Mouse (Mus musculus): Measurements from ENCODE around the gene Fam19a1.

Fam19a1 gene

DNA sequence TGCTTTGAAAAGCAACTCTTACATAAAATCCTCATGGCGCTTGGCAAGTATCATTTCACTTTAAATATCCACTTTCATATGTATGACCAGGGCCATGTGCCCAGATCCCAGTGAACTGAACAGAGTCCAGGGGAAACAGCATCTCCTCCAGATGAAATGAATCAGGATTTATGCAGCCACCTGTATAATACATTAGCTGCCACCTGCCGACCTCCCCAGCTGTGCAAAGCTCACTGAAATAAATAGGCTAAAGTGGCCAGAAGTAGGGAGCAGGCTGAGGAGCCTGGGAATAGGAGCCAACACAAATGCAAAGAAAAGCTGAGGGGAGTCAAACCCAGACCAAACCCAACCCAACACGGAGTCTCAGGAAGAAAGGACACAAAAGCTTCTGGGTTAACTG is 324.9 kb downstream of the Fam19a1 start:
- DNase-seq (ENCODE audit: low read depth), result no peak

DNA sequence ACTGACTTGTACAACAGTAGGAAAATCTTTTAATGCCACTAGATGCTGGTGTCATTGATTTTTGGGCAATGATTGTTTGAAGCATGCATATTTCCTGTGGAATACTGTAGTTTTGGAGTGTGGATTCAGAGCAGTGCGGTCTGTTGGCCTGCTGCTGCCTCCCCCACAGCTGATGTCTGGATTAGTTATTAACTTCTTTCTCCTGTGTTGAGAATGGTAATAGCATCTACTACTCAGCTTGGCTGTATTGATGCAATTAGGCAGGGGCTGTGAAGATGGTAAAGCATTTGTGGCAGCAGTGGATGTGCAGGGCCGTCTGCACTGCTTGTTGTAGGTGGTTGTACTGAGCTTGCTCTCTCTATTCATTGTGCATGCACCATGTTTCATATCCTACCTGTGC is 326.5 kb downstream of the Fam19a1 start:
- DNase-seq (ENCODE audit: low read depth), result no peak

DNA sequence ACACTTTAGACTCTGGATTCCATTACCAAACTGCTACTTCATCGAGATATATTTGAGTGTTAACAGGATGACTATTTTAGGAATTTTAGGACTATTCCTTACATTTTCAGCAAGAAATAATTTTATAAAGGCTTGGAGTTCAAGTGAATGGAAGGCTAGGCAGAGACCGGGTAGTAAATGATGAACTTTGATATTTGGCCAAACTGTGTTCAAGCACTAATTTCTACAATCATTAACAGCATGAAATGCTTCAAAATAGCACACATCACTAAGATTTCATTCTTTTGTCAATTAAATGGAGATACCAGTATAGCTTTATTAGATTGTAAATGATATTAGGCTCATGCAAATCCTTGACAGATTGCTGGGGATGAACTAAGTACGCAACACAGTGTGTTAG is 329.0 kb downstream of the Fam19a1 start:
- no peak for DNase-seq (ENCODE audit: low read depth)

DNA sequence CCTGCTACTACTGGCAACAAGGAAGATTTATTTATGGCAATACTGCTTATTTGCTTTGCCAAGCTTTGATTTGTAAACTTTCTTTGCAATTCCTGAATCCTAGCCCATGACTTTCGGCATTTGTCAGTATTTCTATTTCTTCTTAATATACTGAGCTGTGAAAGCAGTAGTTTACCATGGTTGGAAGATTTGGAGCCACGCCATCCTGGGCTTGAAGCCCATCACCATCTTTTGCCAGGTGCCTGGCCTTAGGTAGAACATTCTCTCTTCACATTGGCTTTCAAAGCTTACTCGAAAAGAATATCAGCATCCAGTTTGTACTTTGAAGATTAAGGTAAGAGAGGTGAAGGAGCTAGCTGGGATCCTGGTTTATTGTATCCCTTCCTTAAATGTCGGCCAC is 334.5 kb downstream of the Fam19a1 start:
- DNase-seq (ENCODE audit: low read depth), result no peak

DNA sequence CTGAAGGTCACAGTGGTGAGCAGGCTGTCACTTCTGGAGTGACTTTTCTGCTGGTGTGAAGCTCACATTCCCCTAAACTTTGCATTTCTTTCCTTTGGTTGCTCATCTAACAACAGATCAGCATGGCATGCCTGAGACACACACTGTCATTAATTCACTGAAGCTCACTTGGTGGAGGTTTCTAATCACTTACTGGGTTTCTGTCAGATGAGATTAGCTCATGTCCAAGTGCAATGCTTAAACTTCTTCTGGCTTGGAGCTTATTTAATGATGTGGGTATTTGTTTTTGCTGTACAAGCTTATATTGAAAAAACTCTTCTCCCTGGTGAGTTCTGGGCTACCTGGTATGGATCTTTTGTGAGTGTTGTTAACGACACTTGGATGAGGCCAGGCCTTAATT is 343.3 kb downstream of the Fam19a1 start:
- DNase-seq (ENCODE audit: low read depth), result no peak

DNA sequence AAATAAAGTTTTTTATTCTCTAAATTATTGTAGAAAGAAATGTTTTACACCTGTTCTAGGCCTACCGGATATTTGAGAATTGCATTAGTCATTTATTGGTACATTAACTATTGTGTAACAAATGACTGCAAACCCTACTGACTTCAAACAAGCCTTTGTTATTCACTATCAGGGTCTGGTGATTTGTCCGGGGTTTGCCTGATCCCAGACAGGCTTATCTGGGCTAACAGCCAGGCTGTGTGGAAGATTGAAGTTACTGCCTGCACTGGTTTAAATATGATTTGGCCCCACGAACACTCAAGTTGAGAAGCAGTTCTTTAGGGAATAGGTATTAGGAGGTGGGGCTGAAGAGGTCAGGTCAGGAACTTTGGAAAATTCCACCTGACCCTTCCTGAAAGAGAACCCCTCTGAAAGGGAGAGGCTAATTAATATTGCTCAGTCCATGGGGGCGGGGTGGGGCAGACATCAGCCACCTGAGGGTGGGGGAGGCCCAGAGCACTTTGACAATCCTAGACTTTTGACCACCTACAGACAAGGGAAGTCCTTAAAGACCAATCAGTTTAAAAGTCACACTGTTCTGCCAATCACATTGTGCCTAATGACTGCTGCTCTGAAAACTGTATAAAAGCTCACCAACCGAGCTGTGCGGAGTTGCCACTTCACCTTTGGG is 344.8 kb downstream of the Fam19a1 start:
- no peak for DNase-seq (ENCODE audit: low read depth)

DNA sequence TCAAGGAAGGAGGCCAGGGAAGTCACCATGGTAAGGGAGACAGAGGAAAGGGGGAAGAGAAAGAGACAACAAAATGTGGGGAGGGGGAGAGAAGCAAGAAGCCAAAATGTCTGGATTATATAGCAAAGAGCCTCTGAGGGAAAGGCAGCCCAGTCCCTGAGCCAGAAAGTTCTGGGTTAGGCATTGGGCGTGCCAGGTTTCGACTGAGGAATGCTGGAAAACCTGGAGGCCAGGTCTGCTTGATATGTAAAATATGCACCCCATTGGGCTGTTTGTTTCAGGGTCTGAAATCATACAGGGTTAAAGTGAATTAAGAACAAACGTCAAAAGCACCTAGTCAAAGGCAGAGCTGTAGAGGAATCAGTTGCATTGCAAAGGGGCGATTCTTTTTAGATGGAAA is 346.1 kb downstream of the Fam19a1 start:
- no peak for DNase-seq (ENCODE audit: low read depth)

DNA sequence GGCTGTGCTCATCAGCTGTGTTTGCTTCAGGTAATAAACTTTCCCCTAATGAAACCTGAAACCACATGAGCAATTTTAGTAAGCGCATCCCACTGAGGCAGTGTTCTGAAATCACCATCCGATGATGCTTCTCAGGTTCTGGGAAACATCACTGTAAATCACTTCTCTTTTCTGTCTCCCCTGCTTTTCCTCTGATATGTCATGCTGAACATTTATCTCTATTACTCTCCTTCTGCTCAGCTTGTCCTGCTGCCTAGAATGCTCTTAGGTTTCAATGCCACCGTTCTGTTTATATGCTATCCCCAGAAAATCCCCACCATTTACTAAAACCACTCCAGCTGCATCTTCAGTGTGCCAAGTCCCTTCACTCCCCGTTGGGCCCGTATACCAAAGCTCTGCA is 386.5 kb downstream of the Fam19a1 start:
- no peak for DNase-seq (ENCODE audit: low read depth)

DNA sequence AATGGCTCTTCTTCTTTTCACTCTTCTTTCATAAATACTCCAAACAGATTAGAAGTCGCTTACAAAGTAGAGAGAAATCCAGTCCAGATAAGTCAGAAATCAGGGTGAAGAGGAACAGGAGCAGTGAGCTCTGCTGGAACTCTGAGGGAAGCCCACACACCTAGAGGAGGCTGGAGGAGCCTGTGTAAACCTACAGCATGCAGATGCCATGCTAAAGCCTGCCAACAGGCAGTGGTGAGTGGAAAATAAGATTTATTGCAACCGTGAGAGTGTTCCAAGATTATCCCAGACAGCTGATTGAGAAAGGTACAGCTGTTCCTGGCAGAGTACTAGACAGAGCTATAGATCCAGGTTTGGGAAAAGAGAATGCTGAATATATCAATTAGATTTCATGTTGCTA is 428.6 kb downstream of the Fam19a1 start:
- DNase-seq (ENCODE audit: low read depth), result no peak

DNA sequence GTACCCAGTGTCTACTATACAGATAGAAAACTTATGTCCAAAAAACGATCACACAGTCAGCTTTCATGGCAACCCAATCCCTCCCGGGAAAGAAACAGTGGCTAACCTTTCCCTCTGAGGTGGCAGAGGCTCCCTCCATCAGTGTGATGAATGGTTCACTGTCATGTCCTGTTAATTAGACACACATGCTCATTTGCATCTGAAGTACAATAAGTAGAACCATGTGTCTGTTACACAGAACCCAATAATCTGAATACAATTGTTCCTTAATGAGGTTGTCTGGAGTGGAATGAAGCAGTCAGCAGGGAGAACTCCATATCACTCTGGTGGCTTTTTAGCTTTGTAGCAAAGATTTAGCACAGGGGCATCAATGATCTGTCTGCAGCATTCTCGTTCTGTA is 431.9 kb downstream of the Fam19a1 start:
- DNase-seq (ENCODE audit: low read depth), result no peak

DNA sequence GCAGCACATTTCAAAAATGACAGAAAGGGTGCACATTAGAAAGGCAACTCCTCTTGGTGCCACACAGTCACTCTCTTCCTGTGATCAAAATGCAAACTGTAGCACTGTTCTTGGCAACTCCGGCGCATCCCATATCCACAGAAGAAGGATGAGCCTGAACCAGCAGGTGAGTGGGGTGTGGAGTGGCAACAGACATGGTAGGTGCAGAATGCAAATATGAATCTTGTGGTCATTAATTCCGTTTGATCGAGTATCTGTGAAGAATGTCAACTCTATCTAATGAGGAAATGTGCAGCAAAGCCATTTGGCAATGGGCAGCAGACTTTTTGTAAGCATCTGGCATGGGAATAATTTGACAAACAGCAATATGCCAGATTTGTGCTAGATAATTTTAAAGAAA is 437.5 kb downstream of the Fam19a1 start:
- DNase-seq (ENCODE audit: low read depth), result no peak

DNA sequence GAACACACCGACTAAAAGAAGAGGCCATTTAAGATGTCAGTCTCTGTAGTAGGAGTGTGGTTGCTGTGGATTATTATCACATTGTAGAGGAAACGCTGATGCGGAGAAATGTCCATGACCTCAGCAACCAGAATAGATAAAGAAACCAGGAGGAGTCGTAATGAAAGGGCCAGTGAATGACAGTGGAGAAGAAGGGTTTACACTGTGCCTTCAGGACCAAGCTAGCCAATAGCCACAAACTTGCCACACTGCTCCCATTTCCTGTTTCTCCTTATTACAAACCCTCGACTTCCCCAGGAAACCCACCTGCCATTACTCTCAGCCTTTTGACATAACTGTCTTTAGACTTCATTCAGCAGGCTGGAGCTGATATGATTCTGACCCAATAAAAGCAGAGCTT is 465.7 kb downstream of the Fam19a1 start:
- DNase-seq (ENCODE audit: low read depth), result peak; percentile 4

DNA sequence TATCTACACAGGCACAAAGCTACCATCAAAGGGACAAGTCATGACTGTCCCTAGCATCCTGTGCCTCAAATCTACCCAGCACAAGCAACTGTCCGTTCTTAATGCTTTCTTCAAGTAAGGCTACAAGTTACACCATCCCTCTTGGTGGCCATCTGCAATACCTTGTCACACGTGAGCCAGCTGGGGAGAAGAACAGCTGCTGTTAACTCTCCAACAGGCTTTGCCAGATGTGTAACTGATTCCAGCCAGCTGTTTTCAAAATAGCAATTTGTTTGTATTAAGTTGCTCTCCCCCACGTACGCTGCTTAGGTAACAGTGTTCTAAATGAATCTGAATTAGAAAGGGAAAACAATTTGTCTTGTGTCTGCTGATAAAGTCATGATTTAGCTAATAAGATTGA is 467.8 kb downstream of the Fam19a1 start:
- no peak for DNase-seq (ENCODE audit: low read depth)

DNA sequence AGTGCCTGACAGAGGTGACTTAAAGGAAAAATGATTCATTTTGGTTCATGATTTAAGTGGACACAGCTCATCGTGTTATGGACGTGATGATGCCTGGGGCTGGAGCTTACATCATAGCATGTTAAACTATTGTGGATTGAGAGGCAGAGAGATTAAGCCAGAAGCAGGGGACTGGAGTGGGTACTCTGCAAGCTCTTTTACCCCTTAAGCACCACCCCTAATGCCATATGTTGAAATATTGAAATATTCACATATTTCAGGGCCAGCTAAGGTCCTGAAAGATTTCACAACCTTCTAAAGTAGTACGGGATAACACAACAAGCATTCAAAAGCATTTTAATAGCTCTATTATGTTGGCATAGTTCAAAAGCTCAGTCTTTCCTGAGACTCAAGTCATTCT is 468.2 kb downstream of the Fam19a1 start:
- no peak for DNase-seq (ENCODE audit: low read depth)

DNA sequence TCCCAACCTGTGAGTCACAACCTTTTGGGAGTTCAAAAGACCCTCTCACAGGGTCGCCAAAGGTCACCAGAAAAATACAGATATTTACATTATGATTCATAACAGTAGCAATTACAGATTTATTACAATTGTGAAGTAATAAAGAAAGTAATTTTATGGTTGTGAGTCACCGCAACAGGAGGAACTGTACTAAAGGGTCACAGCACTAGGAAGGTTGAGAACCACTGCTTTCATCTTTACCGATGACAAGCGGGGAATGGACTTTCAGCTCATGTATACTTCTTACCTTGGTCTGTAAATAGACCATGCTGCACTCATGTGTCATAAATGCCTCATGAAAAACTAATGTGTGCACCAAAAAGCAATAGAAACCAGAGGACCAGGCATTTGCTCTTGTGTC is 474.5 kb downstream of the Fam19a1 start:
- DNase-seq (ENCODE audit: low read depth), result no peak

DNA sequence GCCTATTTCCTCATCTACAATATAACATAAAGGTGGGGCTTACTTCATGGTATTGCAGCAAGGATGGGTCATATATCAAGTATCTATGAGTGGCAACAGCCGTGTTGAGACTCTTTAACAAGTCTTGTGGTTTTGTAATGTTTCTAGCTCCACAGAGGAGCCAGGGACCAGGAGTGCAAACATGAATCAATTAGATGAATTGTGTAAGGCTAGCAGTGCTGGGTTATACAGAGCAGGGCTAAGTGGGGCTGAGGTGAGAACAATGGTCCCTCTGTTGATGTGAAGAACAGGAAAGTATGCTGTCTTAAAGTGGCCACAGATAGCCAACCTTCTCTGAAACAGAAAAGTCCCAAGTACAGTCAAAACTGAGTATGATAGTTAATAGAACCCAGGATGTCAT is 480.1 kb downstream of the Fam19a1 start:
- DNase-seq (ENCODE audit: low read depth), result no peak

DNA sequence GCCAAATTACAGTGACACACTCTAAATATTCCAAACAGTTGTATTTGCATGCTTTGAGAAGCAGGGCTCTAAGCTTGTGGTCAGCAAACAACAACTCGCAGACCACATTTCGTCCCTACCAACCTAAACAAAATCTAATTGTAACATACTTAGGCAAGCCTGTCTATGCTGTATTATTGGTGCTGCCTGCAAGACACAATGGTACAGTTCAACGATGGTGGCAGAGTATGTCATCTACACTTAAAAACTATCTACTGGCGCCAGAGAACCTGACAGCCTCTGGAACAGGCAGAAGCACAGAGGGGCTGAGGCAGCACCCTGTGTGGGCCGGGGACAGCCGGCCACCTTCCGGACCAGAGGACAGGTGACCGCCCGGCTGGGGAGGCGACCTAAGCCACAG is 482.2 kb downstream of the Fam19a1 start:
- no peak for DNase-seq (ENCODE audit: low read depth)

DNA sequence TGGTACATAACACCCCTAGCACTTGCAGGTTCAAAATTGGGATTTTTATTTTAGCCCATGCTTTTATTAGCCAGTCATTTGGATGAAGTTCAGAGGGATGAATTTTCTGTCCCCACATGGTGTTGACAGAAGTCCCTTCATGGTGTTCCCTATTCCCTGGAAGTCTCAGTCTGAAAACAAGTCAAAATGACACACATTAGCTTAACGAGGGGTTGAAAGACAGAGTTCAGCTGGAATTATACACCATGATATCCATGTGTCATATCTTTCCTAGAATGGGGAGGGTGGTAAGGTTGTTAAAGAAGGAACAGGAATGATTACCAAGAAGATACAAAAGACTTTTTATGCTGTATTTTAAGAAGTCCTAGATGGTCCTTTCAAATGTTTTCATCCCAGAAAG is 511.2 kb downstream of the Fam19a1 start:
- DNase-seq (ENCODE audit: low read depth), result no peak

DNA sequence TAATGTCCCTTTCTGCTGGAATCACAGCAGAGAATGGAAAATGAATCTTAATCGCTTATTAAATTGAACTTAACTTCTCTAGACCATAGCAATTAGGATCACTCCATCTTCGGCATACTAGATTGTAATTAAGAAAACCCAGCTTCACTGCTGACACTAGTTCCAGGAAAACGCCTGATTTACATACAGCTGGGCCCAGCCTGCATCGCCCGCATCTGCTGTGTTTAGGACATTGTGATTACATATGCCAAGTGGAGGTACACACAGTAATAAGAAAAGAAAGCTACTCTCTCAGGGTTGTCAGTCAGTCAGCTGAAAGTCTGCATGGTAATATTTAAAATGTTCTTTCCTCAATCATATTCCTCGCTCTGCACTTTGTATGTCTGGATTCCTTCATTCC is 518.6 kb downstream of the Fam19a1 start:
- DNase-seq (ENCODE audit: low read depth), result no peak

DNA sequence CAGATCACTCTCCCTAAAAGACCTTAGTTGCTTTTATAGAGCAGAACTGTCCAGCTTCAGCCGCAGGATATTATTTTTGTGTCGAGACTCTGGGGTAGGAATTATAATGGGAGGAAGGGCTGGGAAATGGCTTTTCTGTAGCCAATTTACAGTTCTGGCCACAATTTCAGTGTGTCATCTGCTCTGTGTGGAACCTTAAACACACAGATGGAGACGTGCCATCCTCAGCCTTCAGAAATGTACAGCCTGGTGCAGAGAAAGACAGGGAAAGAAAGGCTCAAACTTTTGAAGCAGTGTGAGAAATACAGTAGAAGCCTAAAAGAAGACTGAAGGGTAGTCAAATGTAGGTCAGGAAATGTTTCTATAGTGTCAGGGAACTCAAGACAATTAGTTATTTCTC is 519.3 kb downstream of the Fam19a1 start:
- DNase-seq (ENCODE audit: low read depth), result no peak

DNA sequence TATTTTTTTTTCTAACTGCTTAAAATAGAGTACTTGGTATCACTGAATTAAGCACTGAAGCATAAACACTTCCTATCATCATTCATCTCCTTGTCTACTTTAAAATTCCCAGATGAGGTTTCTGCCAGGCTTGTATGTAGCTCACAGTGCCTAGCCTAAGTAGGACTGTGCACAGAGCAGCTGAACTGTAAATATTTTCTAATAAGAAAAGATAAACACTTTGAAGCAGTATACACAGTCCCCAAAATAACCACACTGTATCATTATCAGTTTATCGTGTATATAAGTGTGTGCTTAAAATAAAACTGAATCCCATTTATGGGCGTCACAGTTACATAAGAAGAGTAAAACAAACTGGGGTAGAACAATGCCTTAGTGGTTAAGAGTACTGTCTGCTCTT is 522.7 kb downstream of the Fam19a1 start:
- no peak for DNase-seq (ENCODE audit: low read depth)

DNA sequence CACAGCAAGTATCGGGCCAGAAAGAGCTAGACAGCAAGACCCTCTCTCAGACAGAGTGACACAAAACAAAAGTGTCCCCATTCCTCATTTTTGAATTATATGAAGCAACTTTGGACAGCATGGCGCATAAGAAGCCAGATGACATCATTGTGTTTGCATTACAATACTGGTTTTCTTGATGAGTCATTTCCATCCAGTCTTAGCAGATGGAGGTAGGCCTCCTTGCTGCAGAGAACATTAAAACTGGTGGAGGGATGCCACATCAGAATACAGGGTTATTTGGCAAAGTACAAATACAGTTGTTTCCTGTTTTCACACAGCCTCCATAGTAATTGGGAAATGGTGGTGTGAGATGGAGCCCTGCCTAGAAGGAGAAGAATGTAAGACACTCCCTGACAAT is 535.8 kb downstream of the Fam19a1 start:
- peak; percentile 8 for DNase-seq (ENCODE audit: low read depth)

DNA sequence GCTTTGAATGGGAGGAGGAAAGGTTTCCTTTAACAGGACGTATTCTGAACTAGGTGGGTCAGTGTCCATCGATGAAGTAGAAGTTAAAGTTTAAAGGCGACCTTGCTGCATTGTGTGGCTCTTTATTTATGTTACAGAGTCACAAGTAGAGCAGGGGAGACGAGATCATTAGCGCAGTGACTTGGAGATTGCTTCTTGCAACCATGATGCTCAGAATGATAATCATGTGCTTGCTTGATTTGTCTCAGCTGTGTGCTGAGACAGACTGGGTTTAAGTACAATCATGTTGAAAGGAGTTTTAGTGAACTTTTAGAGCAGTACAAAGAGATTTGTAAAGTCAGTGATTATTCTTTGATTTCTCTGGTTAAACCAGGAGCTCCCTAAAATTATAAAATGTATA is 536.3 kb downstream of the Fam19a1 start:
- DNase-seq (ENCODE audit: low read depth), result no peak

DNA sequence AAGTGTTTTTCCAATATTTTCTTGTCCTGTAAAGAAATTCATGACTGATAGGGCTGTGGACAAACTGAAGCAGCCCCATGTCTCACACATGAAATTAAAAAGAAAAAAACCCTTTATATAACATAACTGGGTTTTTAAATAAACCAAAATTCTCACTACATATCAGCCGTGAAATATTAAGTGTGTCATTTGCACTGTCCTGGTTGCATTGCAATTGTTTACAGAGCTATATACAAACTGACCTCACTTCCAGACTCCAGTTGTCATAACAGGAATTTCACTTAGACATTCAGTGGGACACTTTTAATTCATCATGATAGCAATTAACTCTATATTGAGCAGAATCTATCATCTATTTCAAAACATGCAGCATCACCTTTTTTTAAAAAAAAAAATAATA is 553.4 kb downstream of the Fam19a1 start:
- DNase-seq (ENCODE audit: low read depth), result no peak

DNA sequence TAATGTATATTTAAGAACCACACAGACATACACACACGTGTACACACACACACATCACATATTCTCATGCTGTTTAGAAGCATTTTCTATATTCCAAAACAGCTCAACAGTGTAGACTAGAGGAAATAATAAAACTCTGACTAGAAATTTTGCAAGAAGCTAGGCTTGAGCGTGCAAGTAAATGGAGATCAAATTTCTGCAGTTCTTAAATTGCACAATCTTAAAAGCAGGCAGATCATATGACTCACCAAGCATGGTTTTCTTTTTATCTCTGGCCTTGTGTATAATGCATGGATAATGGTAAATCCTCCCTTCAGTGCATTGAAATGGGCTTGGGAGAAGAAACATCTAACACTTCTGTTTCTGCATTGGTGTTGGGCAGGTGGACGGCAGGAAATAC is 564.9 kb downstream of the Fam19a1 start:
- peak; percentile 24 for DNase-seq (ENCODE audit: low read depth)
